Mouse (Mus musculus) kidney, adult 2 months (tissue): ENCODE measurements at regions not wholly inside any gene's neighbourhood (a gene's known extent, or its start where the extent isn't known, plus 50 kb on each side); places are given as distances from the start of the nearest gene placed in this dataset.

Source experiments
- CTCF ChIP-seq: fragments of 200-500 bp; conservative IDR thresholded peaks from 2 replicates; pipeline ENCODE4 v1.5.1; 2011; ENCODE audit warnings: low read depth, mild to moderate bottlenecking, control low read depth, low read length, moderate library complexity, mixed read lengths; ENCODE audit not compliant: insufficient read depth, insufficient read length
- POLR2A ChIP-seq: fragments of 200-500 bp; IDR thresholded peaks from one replicate; pipeline ENCODE4 v1.6.1; 2011; ENCODE audit warnings: low read depth, low read length, control low read depth

GRCm38 (mm10) chr1:45663882-45664520 is 131.0 kb upstream of the Wdr75 start:
- TF ChIP-seq CTCF (no peak), POLR2A (no peak)
